Mouse (Mus musculus) embryo, embryonic 9.5 days (tissue): ENCODE measurements around the gene Chl1.

Experiments
- DNase-seq: peaks from one replicate; pipeline ENCODE4 v3.0.0-alpha.2; 2017; ENCODE audit errors: extremely low spot score

Gene Chl1

DNA sequence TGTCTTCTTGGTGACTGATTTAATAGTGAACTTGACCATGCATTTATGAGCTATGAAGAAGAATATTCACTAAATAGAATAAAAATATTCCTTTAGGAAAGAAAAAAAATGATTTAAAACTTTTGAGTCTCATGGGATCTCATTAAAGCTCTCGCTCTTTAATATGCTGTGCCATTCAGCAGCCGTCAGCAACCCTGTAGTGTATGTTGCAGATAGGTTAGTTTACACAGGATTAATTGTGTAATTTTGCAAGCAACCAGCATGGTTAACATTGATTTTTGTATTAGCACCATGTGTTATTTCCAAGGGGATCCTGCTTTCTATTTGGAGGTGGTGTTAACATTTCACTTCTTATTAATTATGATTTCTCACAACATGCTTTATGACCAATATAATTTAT lies 32.2 kb downstream of the Chl1 start:
- no peak for DNase-seq

DNA sequence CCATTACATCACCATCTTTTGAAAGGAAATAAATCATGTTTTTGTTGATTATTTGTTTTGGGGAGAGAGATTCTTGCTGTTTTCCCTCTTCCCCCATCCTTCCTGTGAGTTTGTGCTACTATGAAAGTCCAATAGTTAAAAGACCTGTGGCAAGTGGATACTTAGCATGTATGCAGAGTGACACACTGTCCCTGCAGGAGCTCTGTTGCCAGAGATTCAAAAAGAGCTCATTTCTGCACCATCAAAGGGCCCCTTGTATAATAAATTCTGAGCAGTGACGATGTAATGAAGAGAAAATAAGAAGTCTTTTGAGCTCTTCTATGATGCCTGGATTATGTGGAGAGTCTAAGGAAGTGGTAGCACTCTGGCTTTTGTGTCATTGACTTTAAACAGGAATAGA lies 33.4 kb downstream of the Chl1 start:
- DNase-seq, result no peak

DNA sequence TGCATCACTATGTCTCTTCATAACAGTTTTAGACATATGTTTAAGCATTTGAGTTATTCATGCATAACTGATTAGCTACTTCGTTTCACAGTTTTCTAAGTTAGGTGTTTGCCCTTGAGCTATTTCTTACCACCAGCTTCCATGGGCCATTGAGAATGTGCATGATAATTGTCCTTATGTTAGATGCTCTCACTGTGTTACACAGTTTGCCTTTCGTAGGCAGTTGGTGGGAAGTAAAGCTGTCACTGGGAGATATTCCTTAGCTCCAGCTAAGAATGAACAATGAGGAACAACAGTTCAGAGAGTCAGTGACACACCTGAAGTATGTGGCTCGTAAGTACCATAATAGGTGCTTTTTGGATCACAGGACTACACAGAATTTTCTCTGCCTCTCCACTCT lies 35.9 kb downstream of the Chl1 start:
- no peak for DNase-seq

- DNase-seq, result no peak
Measured at GRCm38 (mm10) chr6:103549929-103550328, 39.5 kb downstream of the Chl1 start.

- DNase-seq, result no peak
Measured at GRCm38 (mm10) chr6:103558037-103558893, 47.9 kb downstream of the Chl1 start.

GRCm38 (mm10) chr6:103558894-103559225 lies 48.5 kb downstream of the Chl1 start:
- DNase-seq, result no peak

GRCm38 (mm10) chr6:103559344-103559743 lies 49.0 kb downstream of the Chl1 start:
- DNase-seq, result no peak

- no peak for DNase-seq
Measured at GRCm38 (mm10) chr6:103564811-103565210, 54.4 kb downstream of the Chl1 start.

DNA sequence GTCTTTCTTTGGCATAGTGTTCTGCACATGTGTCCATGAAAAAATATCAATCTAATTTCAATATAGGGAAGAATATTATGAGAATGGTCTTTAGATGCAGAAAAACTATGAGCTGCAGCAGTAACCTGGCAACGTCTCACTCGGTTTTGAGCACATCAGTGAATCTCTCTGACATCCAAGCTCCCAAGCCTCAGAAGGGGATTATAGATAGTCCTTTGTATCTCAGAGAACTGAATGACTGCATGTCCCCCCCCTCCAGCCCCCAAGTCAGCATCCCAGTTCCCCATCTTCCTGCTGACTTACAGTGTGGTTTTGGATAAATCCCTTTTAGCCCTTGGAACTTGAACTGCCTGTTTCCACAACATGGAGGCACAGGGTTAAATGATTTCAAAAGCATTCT lies 56.9 kb downstream of the Chl1 start:
- no peak for DNase-seq

- no peak for DNase-seq
Measured at GRCm38 (mm10) chr6:103572659-103573058, 62.3 kb downstream of the Chl1 start.

- DNase-seq, result no peak
Measured at GRCm38 (mm10) chr6:103584224-103584623, 73.8 kb downstream of the Chl1 start.

GRCm38 (mm10) chr6:103585667-103586066 lies 75.3 kb downstream of the Chl1 start:
- no peak for DNase-seq

DNA sequence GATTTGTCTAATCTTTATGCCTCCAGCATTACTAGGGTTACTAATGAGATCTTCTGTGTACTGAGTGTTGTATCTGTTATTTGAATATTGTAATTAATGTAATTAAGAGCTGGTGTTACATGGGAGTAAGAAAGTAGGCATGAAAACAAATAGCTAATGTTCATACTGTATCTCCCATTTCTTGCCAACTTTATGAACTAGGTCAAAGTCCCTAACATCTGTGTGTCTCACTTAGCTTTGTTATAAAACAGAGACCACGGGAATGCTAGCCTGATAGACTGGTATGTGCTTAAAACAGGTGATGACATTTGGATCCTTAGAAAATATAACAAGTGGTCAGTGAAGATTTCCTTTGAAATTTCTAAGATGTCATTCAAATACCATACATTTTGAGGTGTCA lies 75.7 kb downstream of the Chl1 start:
- no peak for DNase-seq

- no peak for DNase-seq
Measured at GRCm38 (mm10) chr6:103602070-103602469, 91.7 kb downstream of the Chl1 start.

GRCm38 (mm10) chr6:103610656-103611055 lies 100.3 kb downstream of the Chl1 start:
- DNase-seq, result no peak

- no peak for DNase-seq
Measured at GRCm38 (mm10) chr6:103612626-103613025, 102.2 kb downstream of the Chl1 start.

GRCm38 (mm10) chr6:103613714-103614113 lies 103.3 kb downstream of the Chl1 start:
- no peak for DNase-seq

GRCm38 (mm10) chr6:103615924-103616602 lies 105.7 kb downstream of the Chl1 start:
- no peak for DNase-seq

DNA sequence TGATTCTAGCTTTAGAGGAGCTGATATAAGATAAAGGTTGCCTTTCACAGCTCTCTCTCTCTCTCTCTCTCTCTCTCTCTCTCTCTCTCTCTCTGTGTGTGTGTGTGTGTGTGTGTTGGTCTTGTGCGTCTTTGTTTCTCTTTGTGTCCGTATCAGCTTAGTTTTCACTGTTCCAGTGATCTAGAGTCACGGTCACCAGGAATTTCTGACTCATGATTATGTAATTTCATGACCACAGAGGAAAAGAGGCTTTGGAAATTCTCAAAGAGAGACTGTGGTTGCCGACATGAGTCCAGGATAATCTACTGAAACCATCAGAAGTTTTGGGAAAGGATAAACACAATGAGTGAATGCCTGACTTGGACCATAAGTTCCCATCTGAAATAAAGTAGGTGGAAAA lies 110.5 kb downstream of the Chl1 start:
- DNase-seq, result no peak

GRCm38 (mm10) chr6:103622117-103622713 lies 111.8 kb downstream of the Chl1 start:
- peak; percentile 22 for DNase-seq

GRCm38 (mm10) chr6:103632856-103633255 lies 122.5 kb downstream of the Chl1 start:
- no peak for DNase-seq

DNA sequence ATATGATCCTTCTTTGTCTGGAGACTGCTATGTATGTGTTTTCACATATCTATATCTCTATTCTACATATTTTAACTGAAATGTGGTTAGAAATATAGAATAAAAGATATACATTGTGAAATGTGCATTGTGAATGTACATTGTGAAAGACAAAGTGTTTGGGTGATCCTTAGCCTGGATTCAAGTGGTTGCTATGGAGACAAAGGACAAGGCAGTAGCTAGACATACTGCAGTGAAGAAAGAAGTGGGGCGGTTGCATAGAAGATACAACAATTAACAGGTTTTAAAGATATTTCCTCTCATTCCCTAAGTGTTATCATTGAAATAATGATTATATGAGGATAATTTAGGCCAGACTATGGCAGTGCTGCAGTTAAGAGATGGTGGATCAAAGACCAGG lies 146.4 kb downstream of the Chl1 start:
- no peak for DNase-seq

GRCm38 (mm10) chr6:103659173-103659572 lies 148.8 kb downstream of the Chl1 start:
- DNase-seq, result no peak
